Mouse (Mus musculus): ENCODE results near the gene Cdk5rap3. TPM values are rescaled to one million over a fixed set of nuclear protein-coding genes. Genes with fewer than 3 reads are reported as not detected.

Cdk5rap3 gene
- 91.2 and 98.4 TPM in 2 replicates for polyA plus RNA-seq (2014; fragmentation: Nextera tagmentation; extraction: Ambion mirVana)

GRCm38 (mm10) chr11:96916044-96916884 lies at the start of gene Cdk5rap3:
Gene Cdk5rap3 (minus strand): TSS chr11:96916496.
- peak; percentile 99 for DNase-seq (ENCODE audit: low spot score)
- Histone ChIP-seq H3K27me3 (replicated peaks; ENCODE audit: control insufficient read depth, insufficient read depth, low read length) (no peaks in the 10 kb centered on the region), H3K4me1 (ENCODE audit: control insufficient read depth, insufficient read depth, low read length) (peaks cover 7% of the 10 kb centered on the region), H3K9me3 (replicated peaks; ENCODE audit: control insufficient read depth, low read length) (no peaks in the 10 kb centered on the region), H3K4me3 (ENCODE audit: low read depth, low read length) (peak within 1 kb of the TSS; percentile 75), H3K27ac (ENCODE audit: low read depth, low read length) (peak within 1 kb of the TSS; percentile 53; the same call in 1 of the 2 replicates), H3K4me2 (ENCODE audit: low read length) (peak within 1 kb of the TSS; percentile 97), H3K9ac (ENCODE audit: low read length) (peak within 1 kb of the TSS; percentile 77), H3K36me3 (ENCODE audit: control insufficient read depth, insufficient read depth, low read length) (peaks cover 20% of the 10 kb centered on the region)
- under 1% methylated on average over 55 of the region's 55 CpGs for WGBS
- ATAC-seq, result peak; percentile 98

DNA sequence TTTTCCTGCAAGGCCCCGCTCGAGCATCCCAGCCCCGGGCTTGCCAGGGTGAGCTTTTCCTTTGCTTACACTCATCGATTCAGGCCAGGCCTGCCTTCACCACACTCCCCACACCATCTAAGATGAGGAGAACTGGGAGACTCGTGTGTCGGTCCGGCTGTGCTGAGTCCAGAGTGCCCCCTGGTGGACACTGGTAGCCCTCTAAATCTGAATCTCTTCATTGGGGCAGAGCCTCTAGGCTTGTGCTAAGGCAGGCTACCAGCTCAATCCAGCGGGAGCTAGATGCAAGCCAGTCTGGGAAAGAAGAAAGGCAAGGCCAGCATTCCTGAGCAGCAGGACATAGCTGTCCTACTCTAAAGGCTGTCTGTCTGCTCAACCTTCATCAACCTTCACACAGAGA lies 47.3 kb upstream of the Cdk5rap3 start:
- 13% methylated on average over 8 of the region's 8 CpGs for WGBS
- Histone ChIP-seq H3K27ac (ENCODE audit: low read depth, low read length) (no peak overlapping the region), H3K4me2 (ENCODE audit: low read length) (no peak overlapping the region), H3K9me3 (replicated peaks; ENCODE audit: control insufficient read depth, low read length) (no peaks in the 10 kb centered on the region), H3K36me3 (ENCODE audit: control insufficient read depth, insufficient read depth, low read length) (peaks cover 49% of the 10 kb centered on the region), H3K4me3 (ENCODE audit: low read depth, low read length) (no peak overlapping the region), H3K4me1 (ENCODE audit: control insufficient read depth, insufficient read depth, low read length) (no peaks in the 10 kb centered on the region), H3K9ac (ENCODE audit: low read length) (no peak overlapping the region), H3K27me3 (replicated peaks; ENCODE audit: control insufficient read depth, insufficient read depth, low read length) (no peaks in the 10 kb centered on the region)
- peak; percentile 86 for DNase-seq (ENCODE audit: low spot score)
- peak; percentile 55; the same call in 1 of the 2 replicates for ATAC-seq

- Histone ChIP-seq H3K4me2 (ENCODE audit: low read length) (no peak overlapping the region), H3K36me3 (ENCODE audit: control insufficient read depth, insufficient read depth, low read length) (peaks cover 93% of the 10 kb centered on the region), H3K4me1 (ENCODE audit: control insufficient read depth, insufficient read depth, low read length) (no peaks in the 10 kb centered on the region), H3K27me3 (replicated peaks; ENCODE audit: control insufficient read depth, insufficient read depth, low read length) (no peaks in the 10 kb centered on the region), H3K4me3 (ENCODE audit: low read depth, low read length) (no peak overlapping the region), H3K27ac (ENCODE audit: low read depth, low read length) (no peak overlapping the region), H3K9ac (ENCODE audit: low read length) (no peak overlapping the region), H3K9me3 (replicated peaks; ENCODE audit: control insufficient read depth, low read length) (no peaks in the 10 kb centered on the region)
- DNase-seq (ENCODE audit: low spot score) (no peak), ATAC-seq (no peak)
- WGBS, result 95% methylated on average over 10 of the region's 10 CpGs
Observed at GRCm38 (mm10) chr11:96957061-96957805, 40.9 kb upstream of the Cdk5rap3 start.

DNA sequence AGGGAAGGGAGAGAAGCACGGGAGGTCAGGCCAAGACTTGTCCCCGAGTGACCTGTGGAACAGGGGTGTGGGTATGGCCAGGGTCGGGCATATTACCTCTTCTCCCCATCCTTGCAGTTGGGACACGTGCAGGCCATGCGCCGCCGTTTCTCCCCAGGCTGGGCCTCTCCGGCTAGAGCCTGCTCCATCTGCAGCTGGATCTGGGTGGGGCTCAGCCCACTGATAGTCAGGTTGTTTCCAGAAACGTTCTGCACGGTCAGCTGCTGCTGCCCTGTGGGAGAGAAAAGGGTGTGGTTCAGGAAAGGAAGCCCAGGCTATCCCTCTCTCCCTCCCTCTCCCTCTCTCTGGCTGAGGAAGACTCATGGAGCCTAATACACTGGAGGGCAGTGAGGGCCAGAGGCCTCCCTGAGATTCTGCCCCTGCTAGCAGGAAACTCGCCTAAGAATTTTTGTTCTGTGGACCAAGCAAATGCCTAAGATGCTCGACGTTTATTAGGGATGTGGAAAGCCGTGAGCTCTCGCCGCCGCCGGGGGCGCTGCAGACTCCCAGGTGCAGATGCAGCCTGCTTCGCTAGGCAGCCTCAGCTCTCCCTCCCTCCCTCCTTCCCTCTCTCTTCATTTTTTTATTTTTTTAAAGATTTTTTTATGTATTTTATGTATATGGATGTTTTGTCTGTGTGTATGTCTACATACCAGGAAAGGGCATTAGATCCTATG lies 39.9 kb upstream of the Cdk5rap3 start:
- H3K27ac ChIP-seq (ENCODE audit: low read depth, low read length), result no peak overlapping the region
- peaks cover 92% of the 10 kb centered on the region for H3K36me3 ChIP-seq (ENCODE audit: control insufficient read depth, insufficient read depth, low read length)
- no peak overlapping the region for H3K4me3 ChIP-seq (ENCODE audit: low read depth, low read length)
- 63% methylated on average over 19 of the region's 20 CpGs for WGBS
- no peak overlapping the region for H3K4me2 ChIP-seq (ENCODE audit: low read length)
- no peak overlapping the region for H3K9ac ChIP-seq (ENCODE audit: low read length)
- no peak for ATAC-seq
- no peaks in the 10 kb centered on the region for H3K27me3 ChIP-seq (replicated peaks; ENCODE audit: control insufficient read depth, insufficient read depth, low read length)
- H3K4me1 ChIP-seq (ENCODE audit: control insufficient read depth, insufficient read depth, low read length), result no peaks in the 10 kb centered on the region
- no peaks in the 10 kb centered on the region for H3K9me3 ChIP-seq (replicated peaks; ENCODE audit: control insufficient read depth, low read length)
- DNase-seq (ENCODE audit: low spot score), result no peak

GRCm38 (mm10) chr11:96955094-96955493 lies 38.8 kb upstream of the Cdk5rap3 start:
- no peaks in the 10 kb centered on the region for H3K27me3 ChIP-seq (replicated peaks; ENCODE audit: control insufficient read depth, insufficient read depth, low read length)
- no peak for ATAC-seq
- DNase-seq (ENCODE audit: low spot score), result no peak
- H3K9ac ChIP-seq (ENCODE audit: low read length), result no peak overlapping the region
- peaks cover 88% of the 10 kb centered on the region for H3K36me3 ChIP-seq (ENCODE audit: control insufficient read depth, insufficient read depth, low read length)
- no peaks in the 10 kb centered on the region for H3K9me3 ChIP-seq (replicated peaks; ENCODE audit: control insufficient read depth, low read length)
- no peak overlapping the region for H3K4me2 ChIP-seq (ENCODE audit: low read length)
- H3K27ac ChIP-seq (ENCODE audit: low read depth, low read length), result no peak overlapping the region
- 91% methylated on average over 4 of the region's 4 CpGs for WGBS
- H3K4me3 ChIP-seq (ENCODE audit: low read depth, low read length), result no peak overlapping the region
- no peaks in the 10 kb centered on the region for H3K4me1 ChIP-seq (ENCODE audit: control insufficient read depth, insufficient read depth, low read length)

- Histone ChIP-seq H3K36me3 (ENCODE audit: control insufficient read depth, insufficient read depth, low read length) (peaks cover 71% of the 10 kb centered on the region), H3K4me3 (ENCODE audit: low read depth, low read length) (no peak overlapping the region), H3K9ac (ENCODE audit: low read length) (no peak overlapping the region), H3K4me2 (ENCODE audit: low read length) (no peak overlapping the region), H3K27ac (ENCODE audit: low read depth, low read length) (no peak overlapping the region), H3K9me3 (replicated peaks; ENCODE audit: control insufficient read depth, low read length) (no peaks in the 10 kb centered on the region), H3K27me3 (replicated peaks; ENCODE audit: control insufficient read depth, insufficient read depth, low read length) (no peaks in the 10 kb centered on the region), H3K4me1 (ENCODE audit: control insufficient read depth, insufficient read depth, low read length) (no peaks in the 10 kb centered on the region)
- DNase-seq (ENCODE audit: low spot score) (no peak), ATAC-seq (no peak)
- WGBS, result 77% methylated on average over 6 of the region's 6 CpGs
Observed at GRCm38 (mm10) chr11:96952896-96953295, 36.6 kb upstream of the Cdk5rap3 start.

DNA sequence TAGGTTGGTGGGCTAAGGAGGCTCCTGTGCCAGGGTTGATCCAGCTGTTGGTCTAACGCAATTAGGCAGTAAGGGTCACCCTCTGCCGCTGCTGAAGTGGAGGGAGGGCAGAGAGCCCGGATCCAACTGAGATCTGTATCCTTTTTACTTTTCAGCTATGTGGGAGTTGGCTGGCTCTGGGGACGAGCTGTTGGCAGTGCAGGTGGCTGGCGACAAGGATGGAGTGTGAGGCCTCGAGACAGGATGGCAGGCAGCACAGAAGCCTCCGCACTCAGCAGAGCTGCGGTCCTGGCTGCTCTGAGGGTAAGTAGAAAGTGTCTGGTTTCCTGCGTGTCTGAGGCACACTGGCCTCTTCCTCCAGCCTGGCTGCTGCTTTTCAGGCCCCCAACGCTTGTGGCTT lies 36.1 kb upstream of the Cdk5rap3 start:
- no peak for ATAC-seq
- no peak overlapping the region for H3K27ac ChIP-seq (ENCODE audit: low read depth, low read length)
- WGBS, result 84% methylated on average over 10 of the region's 10 CpGs

DNA sequence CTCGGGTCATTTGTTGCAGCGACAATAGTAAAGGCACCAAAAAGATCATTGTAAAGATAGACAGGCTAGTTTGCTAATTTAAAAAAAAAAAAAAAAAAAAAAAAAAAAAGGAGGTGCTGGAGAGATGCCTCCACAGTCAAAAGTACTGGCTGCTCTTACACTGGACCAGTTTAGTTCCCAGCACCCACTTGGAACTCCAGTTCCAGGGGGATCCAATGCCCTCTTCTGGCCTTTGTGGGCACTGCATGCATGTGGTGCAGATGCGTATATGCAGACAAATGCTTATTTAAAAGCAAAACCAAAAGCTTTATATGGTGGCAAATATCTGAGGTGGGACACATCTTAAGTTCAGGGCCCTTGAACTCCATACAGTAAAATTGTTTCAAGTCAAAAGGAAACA lies 34.5 kb upstream of the Cdk5rap3 start:
- no peaks in the 10 kb centered on the region for H3K27me3 ChIP-seq (replicated peaks; ENCODE audit: control insufficient read depth, insufficient read depth, low read length)
- DNase-seq (ENCODE audit: low spot score), result no peak
- H3K4me3 ChIP-seq (ENCODE audit: low read depth, low read length), result no peak overlapping the region
- no peak for ATAC-seq
- no peak overlapping the region for H3K27ac ChIP-seq (ENCODE audit: low read depth, low read length)
- no peak overlapping the region for H3K9ac ChIP-seq (ENCODE audit: low read length)
- no peak overlapping the region for H3K4me2 ChIP-seq (ENCODE audit: low read length)
- H3K9me3 ChIP-seq (replicated peaks; ENCODE audit: control insufficient read depth, low read length), result no peaks in the 10 kb centered on the region
- H3K4me1 ChIP-seq (ENCODE audit: control insufficient read depth, insufficient read depth, low read length), result no peaks in the 10 kb centered on the region
- WGBS, result 93% methylated on average over 3 of the region's 3 CpGs
- peaks cover 52% of the 10 kb centered on the region for H3K36me3 ChIP-seq (ENCODE audit: control insufficient read depth, insufficient read depth, low read length)

More for the DNA sequence above, 36.1 kb upstream of the Cdk5rap3 start:
- peaks cover 67% of the 10 kb centered on the region for H3K36me3 ChIP-seq (ENCODE audit: control insufficient read depth, insufficient read depth, low read length)
- H3K4me3 ChIP-seq (ENCODE audit: low read depth, low read length), result no peak overlapping the region
- H3K4me2 ChIP-seq (ENCODE audit: low read length), result no peak overlapping the region
- DNase-seq (ENCODE audit: low spot score), result no peak
- no peak overlapping the region for H3K9ac ChIP-seq (ENCODE audit: low read length)
- H3K9me3 ChIP-seq (replicated peaks; ENCODE audit: control insufficient read depth, low read length), result no peaks in the 10 kb centered on the region
- H3K27me3 ChIP-seq (replicated peaks; ENCODE audit: control insufficient read depth, insufficient read depth, low read length), result no peaks in the 10 kb centered on the region
- H3K4me1 ChIP-seq (ENCODE audit: control insufficient read depth, insufficient read depth, low read length), result no peaks in the 10 kb centered on the region
